Mouse (Mus musculus) forebrain, embryonic 14.5 days (tissue): ENCODE results near the gene Tmem91. TPM values are rescaled to one million over a fixed set of nuclear protein-coding genes. Genes with fewer than 3 reads are reported as not detected.
A peak's percentile ranks its signal among the peaks of the same experiment; 100 is the strongest.

Source experiments
- ATAC-seq: fragments of 200-750 bp; cut with Nextera tagmentation; 2 replicates; pipeline ENCODE4 v1.8.0; 2017; ENCODE audit warnings: mild to moderate bottlenecking, moderate library complexity
- DNase-seq: peaks from one replicate; pipeline ENCODE4 v3.0.0-alpha.2; 2015; ENCODE audit warnings: low spot score
- H3K27ac ChIP-seq: fragments of 300-500 bp; sonication (generic); 2 replicates; pipeline ENCODE4 v1.5.1; 2014; ENCODE audit warnings: low read depth, mild to moderate bottlenecking, control low read depth, low read length, moderate library complexity
- H3K27me3 ChIP-seq: fragments of 300-500 bp; sonication (generic); replicated peaks from 2 replicates; pipeline ENCODE4 v1.6.1; 2014; ENCODE audit warnings: low read length, control low read depth, mixed read lengths; ENCODE audit not compliant: control insufficient read depth, insufficient read depth
- H3K36me3 ChIP-seq: fragments of 300-500 bp; sonication (generic); 2 replicates; pipeline ENCODE4 v1.6.1; 2014; ENCODE audit warnings: low read length, control low read depth; ENCODE audit not compliant: control insufficient read depth, insufficient read depth
- H3K4me1 ChIP-seq: fragments of 300-500 bp; sonication (generic); 2 replicates; pipeline ENCODE4 v1.6.1; 2014; ENCODE audit warnings: antibody characterized with exemption, low read length, control low read depth; ENCODE audit not compliant: control insufficient read depth, insufficient read depth
- H3K4me2 ChIP-seq: fragments of 300-500 bp; sonication (generic); 2 replicates; pipeline ENCODE4 v1.6.1; 2014; ENCODE audit warnings: mild to moderate bottlenecking, control low read depth, low read length
- H3K4me3 ChIP-seq: fragments of 300-500 bp; sonication (generic); 2 replicates; pipeline ENCODE4 v1.5.1; 2014; ENCODE audit warnings: low read depth, low read length, control low read depth
- H3K9ac ChIP-seq: fragments of 300-500 bp; sonication (generic); 2 replicates; pipeline ENCODE4 v1.6.1; 2014; ENCODE audit warnings: mild to moderate bottlenecking, low read length, control low read depth, moderate library complexity
- H3K9me3 ChIP-seq: fragments of 300-500 bp; sonication (generic); replicated peaks from 2 replicates; pipeline ENCODE4 v1.6.1; 2016; ENCODE audit warnings: low read length, control low read depth, mixed read lengths; ENCODE audit not compliant: control insufficient read depth
- WGBS: fragments of 180-500 bp; shearing (Covaris S2); extraction: QIAGEN DNeasy Blood & Tissue Kit; methylation state at CpG from one replicate; pipeline ENCODE4 v1.1.7; 2014; 5-methylcytosine and 5-hydroxymethylcytosine counted together
- polyA plus RNA-seq: library from polyadenylated mRNA; unstranded; fragments of >200 nt; fragmentation: Nextera tagmentation; extraction: Ambion mirVana; gene quantifications from 2 replicates; pipeline ENCODE4 v1.2.1, GENCODE M21; 2014

Gene Tmem91
- polyA plus RNA-seq, 1 experiment from 2014 or later: 11.1 TPM

GRCm38 (mm10) chr7:25712801-25713200, 37.8 kb upstream of the Tmem91 start:
- 92% methylated on average over 9 of the region's 9 CpGs for WGBS
- no peak overlapping the region for H3K4me2 ChIP-seq
- peaks cover 49% of the 10 kb centered on the region for H3K36me3 ChIP-seq
- no peak overlapping the region for H3K9ac ChIP-seq
- no peaks in the 10 kb centered on the region for H3K27me3 ChIP-seq
- no peak for DNase-seq
- no peak for ATAC-seq
- no peaks in the 10 kb centered on the region for H3K9me3 ChIP-seq
- H3K27ac ChIP-seq: no peak overlapping the region
- no peak overlapping the region for H3K4me3 ChIP-seq
- H3K4me1 ChIP-seq: peaks cover 3% of the 10 kb centered on the region; the same call in 1 of the 2 replicates

- Histone ChIP-seq H3K4me2 (no peak overlapping the region), H3K27me3 (no peaks in the 10 kb centered on the region), H3K4me3 (no peak overlapping the region), H3K9me3 (no peaks in the 10 kb centered on the region), H3K9ac (no peak overlapping the region), H3K27ac (no peak overlapping the region), H3K36me3 (peaks cover 47% of the 10 kb centered on the region), H3K4me1 (0 out of 2 replicates have a peak, but pooled peaks cover 3% of the 10 kb centered on the region)
- 49% methylated on average over 7 of the region's 7 CpGs for WGBS
- DNase-seq: no peak
- ATAC-seq: no peak
These were observed 36.8 kb upstream of the Tmem91 start for GRCm38 (mm10) chr7:25711731-25712197.

- Histone ChIP-seq H3K4me2 (no peak overlapping the region), H3K27ac (no peak overlapping the region), H3K4me3 (no peak overlapping the region), H3K9me3 (no peaks in the 10 kb centered on the region), H3K9ac (no peak overlapping the region), H3K4me1 (0 out of 2 replicates have a peak, but pooled peaks cover 3% of the 10 kb centered on the region), H3K27me3 (no peaks in the 10 kb centered on the region), H3K36me3 (peaks cover 42% of the 10 kb centered on the region)
- no peak for ATAC-seq
- no peak for DNase-seq
- WGBS: 69% methylated on average over 5 of the region's 5 CpGs
These were observed 36.2 kb upstream of the Tmem91 start for GRCm38 (mm10) chr7:25711165-25711564.

- Histone ChIP-seq H3K4me1 (0 out of 2 replicates have a peak, but pooled peaks cover 3% of the 10 kb centered on the region), H3K27me3 (no peaks in the 10 kb centered on the region), H3K4me3 (no peak overlapping the region), H3K27ac (no peak overlapping the region), H3K9me3 (no peaks in the 10 kb centered on the region), H3K9ac (peak overlapping the region; percentile 41), H3K36me3 (peaks cover 37% of the 10 kb centered on the region), H3K4me2 (no peak overlapping the region)
- no peak for DNase-seq
- 9% methylated on average over 7 of the region's 7 CpGs for WGBS
- ATAC-seq: peak; percentile 40
These were observed 35.7 kb upstream of the Tmem91 start for GRCm38 (mm10) chr7:25710519-25711130.

GRCm38 (mm10) chr7:25709961-25710360, 35.0 kb upstream of the Tmem91 start:
- WGBS: 11% methylated on average over 12 of the region's 12 CpGs
- Histone ChIP-seq H3K4me2 (no peak overlapping the region), H3K27me3 (no peaks in the 10 kb centered on the region), H3K4me1 (0 out of 2 replicates have a peak, but pooled peaks cover 3% of the 10 kb centered on the region), H3K9me3 (no peaks in the 10 kb centered on the region), H3K36me3 (peaks cover 30% of the 10 kb centered on the region), H3K27ac (no peak overlapping the region), H3K9ac (peak overlapping the region; percentile 41), H3K4me3 (no peak overlapping the region)
- ATAC-seq: 0 out of 2 replicates have a peak, but pooled peaks have one; percentile 24
- no peak for DNase-seq

- Histone ChIP-seq H3K9ac (no peak overlapping the region), H3K27me3 (peaks cover 9% of the 10 kb centered on the region; the same call in 1 of the 2 replicates), H3K27ac (no peak overlapping the region), H3K36me3 (peaks cover 8% of the 10 kb centered on the region), H3K9me3 (no peaks in the 10 kb centered on the region), H3K4me1 (0 out of 2 replicates have a peak, but pooled peaks cover 6% of the 10 kb centered on the region), H3K4me2 (no peak overlapping the region), H3K4me3 (no peak overlapping the region)
- WGBS: 81% methylated on average over 15 of the region's 15 CpGs
- DNase-seq (no peak), ATAC-seq (no peak)
These were observed 32.8 kb upstream of the Tmem91 start for GRCm38 (mm10) chr7:25707581-25708292.

- 69% methylated on average over 7 of the region's 7 CpGs for WGBS
These were observed 31.7 kb upstream of the Tmem91 start for GRCm38 (mm10) chr7:25706578-25707170.

GRCm38 (mm10) chr7:25705801-25706251, 30.9 kb upstream of the Tmem91 start:
- no peak for ATAC-seq
- DNase-seq: no peak

More at GRCm38 (mm10) chr7:25706578-25707170, 31.7 kb upstream of the Tmem91 start:
- no peaks in the 10 kb centered on the region for H3K36me3 ChIP-seq
- H3K4me1 ChIP-seq: 0 out of 2 replicates have a peak, but pooled peaks cover 6% of the 10 kb centered on the region
- H3K9me3 ChIP-seq: no peaks in the 10 kb centered on the region
- H3K4me2 ChIP-seq: no peak overlapping the region
- ATAC-seq (no peak), DNase-seq (no peak)
- H3K9ac ChIP-seq: no peak overlapping the region
- H3K4me3 ChIP-seq: no peak overlapping the region
- no peak overlapping the region for H3K27ac ChIP-seq
- H3K27me3 ChIP-seq: peaks cover 9% of the 10 kb centered on the region; the same call in 1 of the 2 replicates

More at GRCm38 (mm10) chr7:25705801-25706251, 30.9 kb upstream of the Tmem91 start:
- no peak overlapping the region for H3K4me2 ChIP-seq
- H3K27me3 ChIP-seq: peaks cover 9% of the 10 kb centered on the region; the same call in 1 of the 2 replicates
- no peak overlapping the region for H3K27ac ChIP-seq
- no peak overlapping the region for H3K9ac ChIP-seq
- no peaks in the 10 kb centered on the region for H3K36me3 ChIP-seq
- H3K9me3 ChIP-seq: no peaks in the 10 kb centered on the region
- 56% methylated on average over 6 of the region's 6 CpGs for WGBS
- H3K4me3 ChIP-seq: no peak overlapping the region
- H3K4me1 ChIP-seq: 0 out of 2 replicates have a peak, but pooled peaks cover 6% of the 10 kb centered on the region
